Mouse (Mus musculus): ENCODE measurements around the gene Tgfb1. TPM values are rescaled to one million over a fixed set of nuclear protein-coding genes. Genes with fewer than 3 reads are reported as not detected.
"Not testable (repeated sequence)": the region's sequence is repeated elsewhere in the genome, so short reads cannot be mapped to it uniquely, and the experiment has no call there.

The Tgfb1 gene
- polyA plus RNA-seq, 1 experiment, result 16.2 TPM

DNA sequence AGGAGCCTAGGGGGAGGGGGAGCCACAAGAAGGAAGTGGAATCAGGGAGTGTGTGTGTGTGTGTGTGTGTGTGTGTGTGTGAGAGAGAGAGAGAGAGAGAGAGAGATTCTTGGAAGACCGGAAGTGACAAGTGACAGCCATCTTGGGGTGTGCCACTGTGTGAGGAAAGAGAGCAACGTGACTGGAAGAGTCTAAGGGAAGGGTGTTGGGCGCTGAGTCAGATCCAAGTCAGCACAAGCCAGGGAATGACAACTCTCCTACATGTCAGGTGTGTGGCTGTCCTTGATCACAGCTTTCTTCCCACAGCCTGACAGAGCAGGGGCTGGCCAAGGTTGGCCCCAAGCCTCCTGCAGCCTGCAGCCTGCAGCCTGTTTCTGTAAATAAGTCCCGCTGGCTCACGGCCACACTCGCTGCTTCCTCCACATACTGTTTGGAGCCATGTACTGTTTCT is 19.0 kb downstream of the Tgfb1 start:
- no peak for DNase-seq (ENCODE audit: low spot score)

DNA sequence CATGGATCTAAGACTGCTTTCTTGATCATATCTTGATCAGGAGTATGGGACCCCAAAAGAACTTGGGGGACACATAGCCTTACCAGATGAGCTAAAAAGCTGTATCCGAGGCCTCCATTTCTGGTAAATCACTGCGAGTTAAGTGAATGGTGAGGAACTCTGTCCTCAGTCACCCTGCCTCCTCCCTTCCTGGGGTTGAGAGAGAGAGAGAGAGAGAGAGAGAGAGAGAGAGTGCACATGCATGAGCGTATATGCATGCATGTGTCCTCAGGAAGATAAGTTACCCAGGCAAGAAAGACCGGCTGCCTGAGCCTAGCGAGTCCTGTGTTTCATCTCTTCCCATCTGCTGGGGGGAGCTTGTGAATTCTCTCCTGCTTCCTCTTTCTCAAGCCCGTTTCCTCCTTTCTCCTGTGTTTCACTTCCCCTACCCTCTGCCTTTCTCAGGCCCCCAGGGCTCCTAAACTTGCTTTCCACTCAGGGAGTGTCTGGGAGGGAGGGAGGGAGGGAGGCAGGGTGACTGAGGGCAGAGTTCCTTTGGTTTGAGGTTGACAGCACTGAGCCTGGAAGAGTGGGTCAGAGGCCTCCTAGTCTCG is 19.9 kb downstream of the Tgfb1 start:
- DNase-seq (ENCODE audit: low spot score), result no peak

DNA sequence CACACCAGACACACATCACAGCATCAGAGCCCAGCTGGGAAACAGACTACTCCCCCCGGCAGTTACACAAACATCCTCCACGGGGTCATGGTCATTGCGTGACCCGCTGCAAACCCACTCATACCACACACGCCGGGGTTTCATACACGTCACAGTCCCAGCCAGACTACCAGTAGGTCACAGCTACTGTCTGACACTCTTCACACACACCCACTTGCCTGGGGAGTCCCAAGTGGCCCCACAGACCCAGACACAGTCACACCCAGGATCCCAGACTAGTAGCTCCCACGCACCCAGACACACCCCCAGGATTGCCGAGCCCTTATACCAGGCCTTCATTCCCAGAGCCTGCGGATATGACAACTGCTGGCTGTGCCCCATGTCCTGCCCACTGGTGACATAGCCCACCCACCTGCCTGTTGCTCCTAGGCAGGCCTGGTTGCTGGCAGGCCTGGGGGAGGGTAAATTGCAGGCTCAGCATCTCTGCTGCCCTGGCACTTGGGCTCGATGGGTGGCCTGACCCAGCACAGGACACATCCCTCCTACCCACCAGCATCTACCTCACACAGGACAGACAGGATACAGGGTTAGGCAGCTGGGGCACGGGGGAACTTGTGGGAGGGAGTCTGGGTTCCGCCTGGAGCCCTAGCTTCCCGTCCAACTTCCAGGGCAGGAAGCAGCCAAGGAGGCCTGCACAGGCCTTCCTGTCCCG is 20.9 kb downstream of the Tgfb1 start:
- no peak for DNase-seq (ENCODE audit: low spot score)

DNA sequence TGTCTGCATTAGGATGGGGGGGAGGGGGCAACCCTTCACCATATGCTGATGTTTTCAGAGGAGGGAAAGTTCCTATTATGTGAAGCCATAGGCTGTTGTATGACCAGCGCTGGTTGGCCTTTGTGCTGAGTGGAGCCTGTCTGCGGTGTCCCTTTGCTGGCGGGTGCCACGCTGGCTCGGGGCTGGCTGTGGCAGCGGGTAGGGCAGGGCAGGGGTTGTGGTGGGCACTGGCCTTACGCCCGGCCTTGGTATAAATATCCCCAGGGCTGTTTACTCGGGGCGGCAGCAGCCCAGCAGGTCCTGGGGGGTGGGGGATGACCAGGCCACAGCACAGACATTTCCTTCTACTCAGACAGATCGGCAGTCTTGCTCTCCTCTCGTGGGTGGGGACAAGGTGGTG is 23.2 kb downstream of the Tgfb1 start:
- no peak for DNase-seq (ENCODE audit: low spot score)

DNA sequence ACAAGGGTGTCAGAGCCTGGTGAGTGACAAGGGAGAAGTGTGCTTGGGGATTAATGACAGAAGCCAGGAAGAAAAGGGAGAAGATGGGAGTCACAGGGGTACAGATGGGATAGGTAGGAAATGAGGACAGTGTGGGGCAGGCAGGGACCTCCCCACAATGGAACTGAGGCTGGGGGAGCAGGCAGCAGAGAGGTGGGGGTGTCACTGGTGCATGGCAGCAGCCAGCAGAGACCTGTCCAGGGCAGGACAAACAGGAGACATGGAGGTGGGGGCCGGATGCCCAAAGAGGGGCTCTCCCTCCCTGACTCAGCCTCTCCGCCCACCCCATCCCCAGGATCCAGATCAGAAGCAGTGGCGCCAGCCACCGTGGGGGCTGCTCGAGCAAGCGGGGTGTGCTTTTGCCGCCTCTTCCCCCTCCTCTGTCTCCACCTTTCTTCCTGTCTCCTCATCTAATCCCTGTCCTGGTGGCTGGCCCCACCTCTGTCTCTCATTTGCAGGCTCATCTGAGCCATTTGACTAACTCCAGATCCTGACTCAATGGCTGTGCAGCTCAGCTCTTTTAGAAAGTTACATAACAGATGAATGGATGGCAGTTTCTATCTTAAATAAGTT is 23.8 kb downstream of the Tgfb1 start:
- DNase-seq (ENCODE audit: low spot score), result peak; percentile 43

DNA sequence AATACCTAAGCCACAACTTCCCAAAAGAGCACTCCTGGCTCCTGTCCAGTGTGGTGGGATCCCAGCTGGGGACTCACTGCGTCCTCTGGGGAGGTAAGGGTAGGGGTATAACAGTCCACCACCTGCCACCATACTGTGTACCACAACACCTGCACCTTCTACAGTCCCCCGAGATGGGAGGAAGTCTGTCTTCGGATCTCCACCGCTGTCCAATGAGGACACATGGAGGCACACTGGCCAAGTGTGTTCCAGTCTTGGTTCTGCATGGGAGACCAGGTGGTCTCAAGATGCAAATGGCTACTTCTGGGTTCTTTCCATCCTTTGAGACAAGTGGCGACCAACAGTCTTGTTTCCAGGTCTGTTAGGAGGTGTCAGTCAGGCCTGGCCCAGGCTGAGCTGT is 24.4 kb downstream of the Tgfb1 start:
- no peak for DNase-seq (ENCODE audit: low spot score)

DNA sequence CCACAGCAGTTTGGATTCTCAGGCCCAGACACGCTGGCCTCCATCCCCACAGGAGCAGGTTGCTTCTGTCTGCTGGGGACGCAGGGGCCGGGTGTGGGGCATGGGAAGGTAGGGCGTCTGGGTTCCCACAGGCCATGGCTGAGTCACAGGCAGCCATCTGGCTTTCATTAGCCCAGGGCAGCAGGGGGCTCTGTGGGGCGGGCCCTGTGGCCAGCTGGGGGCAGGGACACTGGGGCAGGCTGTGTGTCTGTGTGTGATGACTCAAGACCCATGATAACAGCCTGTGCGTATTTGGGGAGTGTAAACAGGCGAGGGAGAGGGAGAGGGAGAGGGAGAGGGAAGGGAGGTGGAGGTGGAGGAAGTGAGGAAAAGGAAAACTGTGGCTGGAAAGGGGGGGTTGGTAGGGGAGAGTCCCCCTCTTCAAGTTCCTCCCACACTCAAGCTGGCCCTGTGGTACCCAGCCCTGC is 25.0 kb downstream of the Tgfb1 start:
- peak; percentile 67 for DNase-seq (ENCODE audit: low spot score)

DNA sequence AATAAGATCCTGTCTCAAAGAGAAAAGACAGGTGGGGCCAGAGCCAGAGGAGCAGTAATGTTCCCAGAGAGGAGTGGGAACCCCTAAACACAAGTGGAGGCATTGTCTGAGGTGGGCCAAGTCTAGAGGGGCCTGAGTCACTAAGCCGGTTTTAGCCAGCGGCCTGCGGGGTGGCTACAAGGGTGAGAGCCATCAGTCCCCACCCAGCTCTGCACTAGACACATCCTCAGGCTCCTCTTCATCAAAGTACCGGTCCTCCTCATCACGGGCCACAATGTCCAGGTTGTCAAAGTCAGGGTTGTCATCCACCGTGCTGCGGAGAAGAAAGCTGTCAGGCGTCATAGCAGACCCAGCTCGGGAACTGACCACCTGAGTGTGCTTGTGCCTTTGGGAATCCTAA is 26.0 kb downstream of the Tgfb1 start:
- DNase-seq (ENCODE audit: low spot score), result no peak

DNA sequence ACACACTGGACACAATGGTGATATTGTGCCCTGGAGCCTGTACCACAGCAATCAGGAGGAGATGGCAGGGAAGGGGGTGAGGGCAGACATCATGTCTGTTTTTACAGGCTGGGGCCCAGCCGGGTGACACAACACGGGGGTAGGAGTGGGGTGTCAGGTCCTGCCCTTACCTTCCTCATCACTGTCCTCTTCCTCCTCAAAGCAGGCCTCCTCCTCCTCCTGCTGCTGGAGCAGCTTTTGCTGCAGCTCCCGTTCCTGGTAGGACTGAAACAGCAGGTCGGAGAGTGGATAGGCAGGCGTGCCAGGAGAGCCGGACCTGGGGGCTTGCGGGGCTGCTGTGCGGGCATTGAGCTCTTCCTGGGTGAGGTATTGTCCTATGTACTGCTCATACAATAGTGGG is 27.8 kb downstream of the Tgfb1 start:
- no peak for DNase-seq (ENCODE audit: low spot score)

DNA sequence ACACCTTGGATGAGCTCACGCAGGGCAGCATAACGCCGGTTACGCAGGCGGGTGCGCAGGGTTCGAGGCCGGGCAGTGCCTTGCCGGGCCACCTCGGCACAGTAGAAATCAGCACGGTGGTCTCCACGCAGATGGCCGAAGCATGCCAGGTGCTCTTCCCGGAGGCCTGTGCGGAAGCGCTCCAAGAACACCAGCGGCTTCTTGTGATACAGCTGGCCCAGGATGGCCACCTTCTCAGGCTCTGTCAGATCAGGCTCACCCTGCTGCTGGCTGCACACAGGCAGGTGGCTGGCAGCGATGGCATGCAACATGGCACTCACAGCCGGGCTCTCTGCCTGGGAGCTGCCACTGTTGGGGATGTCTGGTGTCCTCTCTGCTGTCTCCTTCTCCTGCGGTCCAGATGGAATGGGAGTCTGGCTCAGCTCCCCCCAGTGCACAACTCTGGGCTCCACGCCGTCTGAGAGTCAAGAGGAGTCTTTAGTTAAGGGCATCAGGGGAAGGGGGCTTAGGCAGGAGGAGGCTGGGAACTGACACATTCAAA is 29.0 kb downstream of the Tgfb1 start:
- DNase-seq (ENCODE audit: low spot score), result no peak

DNA sequence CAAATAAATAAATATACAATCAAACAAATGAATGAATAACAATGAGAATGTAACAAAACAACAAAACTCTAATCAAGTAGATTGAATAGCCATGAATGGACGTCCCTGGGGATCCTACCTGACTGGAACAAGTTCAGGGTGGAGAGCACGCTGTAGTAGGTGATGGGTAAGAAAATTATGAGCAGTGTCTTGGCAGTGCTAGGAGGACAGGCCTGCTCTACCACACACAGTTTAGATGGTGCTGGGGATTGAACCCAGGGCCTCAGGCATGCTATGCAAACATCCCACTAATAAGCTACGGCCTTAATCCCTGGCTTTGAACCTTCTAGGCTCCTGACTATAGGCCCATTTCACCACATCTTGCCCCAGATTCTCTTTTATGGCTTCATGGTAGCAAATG is 30.7 kb downstream of the Tgfb1 start:
- no peak for DNase-seq (ENCODE audit: low spot score)

DNA sequence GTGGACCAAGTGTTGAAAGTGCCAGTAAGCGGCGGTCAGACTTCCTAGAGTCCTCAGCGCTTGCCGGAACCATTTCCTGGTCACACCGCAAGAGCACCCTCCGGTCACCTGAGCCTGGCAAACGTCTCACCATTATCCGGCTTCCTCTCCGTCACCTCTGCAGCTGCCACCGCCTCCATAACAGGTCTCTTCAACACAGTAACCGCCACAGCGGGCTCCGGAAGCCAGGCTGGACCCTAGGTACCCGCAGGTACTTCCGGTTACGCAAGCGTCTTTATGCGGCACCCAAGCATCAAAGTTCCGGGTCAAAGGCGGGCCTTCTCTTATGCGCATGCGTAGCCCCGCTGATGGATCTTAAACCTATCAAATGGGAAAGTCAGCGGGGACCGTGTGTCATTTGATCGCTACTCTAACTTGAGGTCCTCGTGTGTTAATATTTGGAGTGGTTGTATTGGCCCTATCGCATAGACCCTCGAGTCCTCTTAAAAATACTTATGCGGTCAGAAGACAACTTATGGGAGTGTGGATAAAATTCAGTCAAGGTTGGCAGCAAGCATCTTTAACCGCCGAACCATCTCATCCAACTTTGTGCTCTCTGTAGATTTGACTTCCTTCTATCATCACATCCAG is 32.1 kb downstream of the Tgfb1 start, which contains the start of gene Ccdc97:
Ccdc97 (minus strand) TSS at position 301 of the 630 bp plus-strand sequence.
- DNase-seq (ENCODE audit: low spot score), result peak; percentile 84

DNA sequence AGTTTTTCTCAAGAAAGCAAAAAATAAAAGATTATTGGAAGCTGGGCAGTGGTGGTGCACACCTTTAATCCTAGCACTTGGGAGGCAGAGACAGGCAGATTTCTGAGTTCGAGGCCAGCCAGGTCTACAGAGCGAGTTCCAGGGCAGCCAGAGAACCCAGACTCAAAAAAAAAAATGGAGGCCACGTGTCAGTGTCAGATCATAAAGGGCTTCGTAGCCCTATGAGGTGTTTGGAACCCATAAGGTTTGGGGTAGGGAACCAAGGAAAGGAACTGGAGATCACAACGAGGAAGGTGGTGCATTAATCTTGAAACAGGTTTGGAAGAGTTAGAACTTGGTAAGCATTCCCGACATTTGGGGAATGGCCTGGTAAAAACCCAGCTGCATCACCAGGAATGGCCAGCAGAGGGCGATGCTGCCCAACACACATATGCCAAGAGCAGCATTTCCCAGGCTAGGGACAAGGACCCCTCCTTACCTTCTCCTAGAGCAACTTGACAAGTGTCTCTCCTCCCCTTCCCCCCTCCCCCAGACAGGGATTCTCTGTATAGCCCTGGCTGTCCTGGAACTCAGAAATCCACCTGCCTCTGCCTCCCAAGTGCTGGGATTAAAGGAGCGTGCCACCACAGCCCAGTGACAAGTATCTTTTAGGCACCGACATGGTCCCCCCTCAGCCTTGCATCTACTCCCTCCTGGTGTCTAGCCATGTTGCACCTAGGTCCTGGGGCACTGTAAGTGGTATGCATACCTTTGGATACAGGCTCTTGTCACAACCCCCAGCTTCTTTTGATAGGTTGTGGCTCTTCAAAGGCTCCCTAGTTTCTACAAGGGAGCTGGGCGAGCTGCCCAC is 33.2 kb downstream of the Tgfb1 start:
- peak; percentile 58 for DNase-seq (ENCODE audit: low spot score)

DNA sequence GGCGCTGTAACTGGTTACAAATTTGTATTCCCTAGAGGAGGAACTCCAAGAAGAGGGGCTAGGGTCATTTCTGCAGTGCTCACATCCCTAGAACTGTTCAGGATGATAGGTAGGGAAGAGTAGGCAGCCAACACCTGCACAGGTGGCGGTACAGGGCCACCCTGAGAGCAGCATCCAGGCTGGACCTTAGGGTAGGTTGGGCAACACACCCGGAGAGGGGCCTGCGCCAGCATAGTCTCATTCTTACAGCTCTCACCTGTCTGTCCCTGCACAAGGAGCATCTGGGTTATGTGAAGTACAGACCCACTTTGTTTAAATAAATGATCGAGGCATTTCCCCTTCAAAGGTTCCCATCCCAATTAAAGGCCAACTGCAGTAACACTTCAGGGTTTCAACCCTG is 34.0 kb downstream of the Tgfb1 start:
- DNase-seq (ENCODE audit: low spot score), result no peak

DNA sequence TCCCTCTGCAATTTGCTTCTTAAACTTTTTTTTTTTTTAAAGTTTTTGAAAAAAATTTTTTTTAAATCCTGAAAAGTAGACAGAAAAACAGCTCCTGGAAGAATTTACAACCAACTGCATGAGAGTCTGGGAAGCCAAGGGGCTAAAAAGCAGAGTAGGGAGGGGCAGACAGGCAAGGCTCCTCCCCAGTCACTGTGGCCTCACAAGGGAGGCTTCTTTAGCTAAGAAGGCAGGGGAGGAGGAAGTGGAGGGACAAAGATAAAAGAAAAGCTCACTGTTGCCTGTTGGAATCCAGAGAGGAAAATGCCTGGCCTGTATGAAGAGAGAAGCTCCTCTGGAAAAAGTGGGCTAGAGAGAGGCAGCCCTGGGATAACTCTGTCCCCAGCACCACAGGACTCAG is 35.0 kb downstream of the Tgfb1 start:
- DNase-seq (ENCODE audit: low spot score), result not testable (repeated sequence)

DNA sequence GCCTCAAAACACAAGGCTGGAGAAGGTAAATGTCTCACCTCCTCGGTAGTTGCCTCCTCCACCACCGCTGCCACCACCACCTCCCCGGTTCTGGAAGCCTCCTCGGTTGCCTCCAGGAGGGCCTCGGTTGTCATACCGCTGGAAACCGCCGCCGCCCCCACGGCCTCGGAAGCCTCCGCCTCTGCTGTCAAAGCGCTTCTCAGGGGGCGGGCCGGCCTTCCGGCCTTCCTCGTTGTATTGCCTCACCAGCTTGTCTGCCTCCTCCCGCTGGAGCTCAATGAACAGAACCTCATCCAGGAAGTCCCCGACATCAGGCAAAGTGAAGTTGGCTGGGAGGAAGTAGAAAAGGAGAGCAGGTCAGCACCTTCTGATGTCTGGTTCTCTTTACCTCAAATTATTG is 39.1 kb downstream of the Tgfb1 start:
- DNase-seq (ENCODE audit: low spot score), result no peak

DNA sequence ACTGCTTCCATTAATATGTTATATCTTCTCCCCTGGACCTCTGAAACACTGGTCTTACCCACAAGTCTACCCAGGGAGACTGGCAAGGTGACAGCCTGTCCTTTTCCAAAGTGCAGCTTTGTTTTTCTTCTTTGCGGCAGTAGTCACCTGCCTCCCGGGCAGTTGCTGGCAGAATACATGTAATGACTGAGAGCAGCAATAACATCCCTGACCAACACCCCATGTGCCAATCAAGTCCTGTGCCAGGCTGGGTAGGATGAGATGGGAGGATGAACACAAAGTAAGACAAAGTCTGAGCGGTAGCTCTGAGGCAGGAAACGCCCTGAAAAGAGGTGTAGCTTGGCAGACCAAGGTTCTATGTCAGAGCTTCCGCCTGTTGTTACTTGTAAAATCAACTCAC is 41.0 kb downstream of the Tgfb1 start:
- no peak for DNase-seq (ENCODE audit: low spot score)

DNA sequence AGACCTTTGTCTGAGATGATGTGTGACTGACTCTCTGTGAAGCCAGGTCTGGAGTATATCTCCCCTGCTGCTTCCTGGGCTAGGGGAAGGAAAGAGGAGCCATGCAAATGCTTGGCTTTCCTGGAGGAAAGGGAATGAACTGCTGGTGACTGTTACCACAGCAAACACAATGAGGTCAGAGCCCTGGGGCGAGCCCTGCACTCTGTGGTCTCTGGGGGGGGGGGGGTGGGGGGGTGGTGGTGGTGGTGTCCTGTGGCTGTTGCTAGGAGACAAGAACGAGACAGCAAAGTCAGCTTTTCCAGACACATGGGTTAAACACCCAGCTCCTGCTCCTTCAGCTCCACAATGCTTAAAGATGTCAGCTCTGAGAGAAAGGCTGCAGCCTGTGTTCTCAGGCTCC is 42.6 kb downstream of the Tgfb1 start:
- DNase-seq (ENCODE audit: low spot score), result no peak

DNA sequence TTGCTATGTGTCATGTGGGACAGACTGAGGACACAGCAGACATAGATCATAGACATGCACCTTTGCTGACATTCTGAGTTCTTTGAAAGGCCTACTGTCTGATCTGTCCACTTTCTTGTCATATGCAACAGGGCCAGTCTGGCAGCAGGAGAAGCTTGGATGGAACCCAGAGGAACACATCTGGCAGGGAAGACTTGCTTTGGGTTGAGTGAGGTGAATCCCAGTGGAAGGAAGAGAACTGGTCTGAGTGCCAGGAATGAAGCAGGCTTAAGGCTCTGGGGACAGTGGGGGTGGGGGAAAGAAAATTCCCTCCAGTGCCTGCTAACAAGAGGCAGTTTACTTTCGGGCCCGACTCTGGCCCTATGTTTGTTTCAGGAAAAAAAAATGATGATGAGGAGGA is 43.1 kb downstream of the Tgfb1 start:
- no peak for DNase-seq (ENCODE audit: low spot score)

DNA sequence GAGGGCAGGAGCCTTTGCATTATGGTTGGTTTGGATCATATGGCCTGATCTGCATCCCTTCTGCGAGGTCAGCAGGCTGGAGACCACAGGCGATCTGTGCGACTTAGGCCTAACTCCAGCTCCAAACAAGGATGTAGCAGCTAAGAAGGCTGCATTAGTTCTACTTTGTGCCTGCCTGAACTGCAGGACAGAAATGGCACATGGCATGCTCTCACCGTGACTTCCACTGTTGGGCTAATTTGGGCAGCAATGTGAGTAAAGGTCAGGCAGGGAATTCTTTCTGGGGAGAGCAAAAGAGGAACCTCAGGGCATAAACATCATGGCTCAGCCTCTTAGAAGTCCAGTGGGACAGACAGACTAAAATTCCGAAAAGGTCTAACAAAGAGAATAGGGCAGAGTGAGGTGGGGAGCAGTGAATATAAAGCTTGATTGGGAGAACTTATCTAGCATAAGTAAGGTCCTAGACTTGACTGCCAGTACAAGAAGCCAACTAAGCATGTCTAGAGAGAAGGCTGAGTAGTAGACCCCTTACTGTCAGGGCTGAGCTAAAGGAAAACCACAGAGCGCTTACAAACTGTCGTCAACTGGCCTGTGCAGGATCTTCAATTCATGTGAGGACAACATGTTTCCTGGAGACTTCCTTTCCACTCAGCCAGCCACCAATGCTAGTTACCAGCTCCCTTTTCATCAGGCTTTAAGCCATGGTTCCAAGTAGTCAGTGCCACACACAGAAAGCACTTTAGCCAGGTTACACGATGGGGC is 44.7 kb downstream of the Tgfb1 start:
- no peak for DNase-seq (ENCODE audit: low spot score)

DNA sequence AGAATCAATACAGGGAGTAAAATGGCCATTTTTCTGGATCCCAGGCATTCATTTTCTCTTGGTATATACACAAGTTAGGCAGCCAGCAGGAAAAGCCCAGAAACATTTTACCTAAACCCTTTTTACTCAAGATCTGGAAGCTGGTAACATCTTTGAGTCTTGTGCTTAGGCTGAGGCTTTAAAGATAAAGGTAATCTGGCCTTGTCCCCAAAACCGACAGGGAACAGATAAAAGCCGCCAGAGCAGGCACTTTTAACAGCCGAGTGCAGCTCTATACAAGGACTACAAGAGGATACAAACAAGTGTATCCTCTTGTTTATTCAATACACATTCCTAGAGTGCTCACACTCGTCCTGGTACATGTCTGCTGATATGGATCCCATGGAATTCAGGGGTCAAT is 48.2 kb downstream of the Tgfb1 start:
- no peak for DNase-seq (ENCODE audit: low spot score)
